Mouse (Mus musculus): ENCODE results near the gene Snca.

GRCm38 (mm10) chr6:60741427-60742071, 88.1 kb downstream of the Snca start:
- TF ChIP-seq CTCF (IDR thresholded peaks at IDR 0.05; ENCODE audit: extremely low read depth, insufficient read length, insufficient replicate concordance, low read depth, low read length) (no peak), POLR2A (IDR thresholded peaks at IDR 0.05; ENCODE audit: low read depth, low read length) (no peak)

Measured in small intestine, adult 2 months (tissue).